Mouse (Mus musculus): ENCODE measurements at regions not wholly inside any gene's neighbourhood (a gene's known extent, or its start where the extent isn't known, plus 50 kb on each side); places are given as distances from the start of the nearest gene placed in this dataset.

DNA sequence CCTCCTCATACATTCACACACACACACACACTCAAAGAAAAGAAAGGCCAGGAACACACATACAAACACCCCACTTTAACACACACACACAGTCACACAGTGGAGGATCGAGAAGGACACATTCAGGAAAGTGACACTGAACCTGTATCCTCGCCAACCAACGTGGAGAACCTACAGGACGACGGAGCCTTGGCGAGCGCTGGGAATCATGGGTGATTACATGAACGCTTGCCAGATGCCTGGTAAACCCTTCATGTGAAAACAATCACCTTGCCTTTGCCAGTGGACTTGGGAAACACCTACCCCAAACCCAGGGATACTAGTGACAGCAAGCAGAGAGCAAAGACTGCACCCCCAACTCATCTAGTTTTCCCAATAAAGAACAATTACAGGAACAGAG lies 117.2 kb upstream of the Gsc start:
- TF ChIP-seq GATA1 (IDR thresholded peaks at IDR 0.05; ENCODE audit: borderline replicate concordance, low read length), result no peak
- no peak for TF ChIP-seq FLI1 (IDR thresholded peaks at IDR 0.05; ENCODE audit: low read length)

Measured in megakaryocyte, embryonic 14.5 days (primary cell).